Comparison of ENCODE assay signal across 7 mouse cellular contexts in genomic region chr7:80324816-80325119, GRCm38 (mm10). TPM values are rescaled to one million over a fixed set of nuclear protein-coding genes. Genes with fewer than 3 reads are reported as not detected.
DNase-seq lines count a peak whose midpoint lies in the region; ATAC-seq and TF ChIP-seq lines count a peak whose summit lies in the region.
"Not testable (repeated sequence)": the region's sequence is repeated elsewhere in the genome, so short reads cannot be mapped to it uniquely, and the experiment has no call there.

No protein-coding gene starts in this region.

- peak overlapping the region; percentile 74; the same call in 1 of the 2 replicates for H3K4me3 ChIP-seq in embryonic facial prominence, embryonic 10.5 days
- H3K4me3 ChIP-seq in forebrain, embryonic 15.5 days = peak overlapping the region; percentile 63; the same call in 1 of the 2 replicates
- not testable (repeated sequence) for H3K4me3 ChIP-seq in heart, embryonic 16.5 days (ENCODE audit: low read length); intestine, embryonic 16.5 days (ENCODE audit: low read length); lung, postnatal 0 days (ENCODE audit: low read depth, low read length)
- peak overlapping the region; percentile 74; the same call in 1 of the 2 replicates for H3K4me3 ChIP-seq in limb, embryonic 15.5 days
- 0 out of 2 replicates have a peak overlapping the region, but pooled peaks have one; percentile 62 for H3K4me3 ChIP-seq in neural tube, embryonic 13.5 days

- DNase-seq in embryonic facial prominence, embryonic 10.5 days (ENCODE audit: low spot score); lung, postnatal 0 days (ENCODE audit: low spot score): not testable (repeated sequence)

- not testable (repeated sequence) for H3K27me3 ChIP-seq in embryonic facial prominence, embryonic 10.5 days (replicated peaks; ENCODE audit: low read depth, poor library complexity, severe bottlenecking); forebrain, embryonic 15.5 days; heart, embryonic 16.5 days (ENCODE audit: control insufficient read depth, insufficient read depth, low read length); intestine, embryonic 16.5 days (replicated peaks; ENCODE audit: control insufficient read depth, insufficient read depth, low read length); limb, embryonic 15.5 days; lung, postnatal 0 days (replicated peaks; ENCODE audit: insufficient read depth, low read length); neural tube, embryonic 13.5 days

- H3K9ac ChIP-seq in forebrain, embryonic 15.5 days (replicated peaks); heart, embryonic 16.5 days (ENCODE audit: low read length); limb, embryonic 15.5 days; lung, postnatal 0 days (replicated peaks; ENCODE audit: low read depth); neural tube, embryonic 13.5 days: not testable (repeated sequence)
- peak overlapping the region; percentile 76; the same call in 1 of the 2 replicates for H3K9ac ChIP-seq in intestine, embryonic 16.5 days (ENCODE audit: low read depth, low read length)

- not testable (repeated sequence) for H3K27ac ChIP-seq in embryonic facial prominence, embryonic 10.5 days (replicated peaks)
- peak overlapping the region; percentile 94 for H3K27ac ChIP-seq in forebrain, embryonic 15.5 days (replicated peaks)
- H3K27ac ChIP-seq in heart, embryonic 16.5 days (ENCODE audit: low read length) = peak overlapping the region; percentile 91
- peak overlapping the region; percentile 92; the same call in 1 of the 2 replicates for H3K27ac ChIP-seq in intestine, embryonic 16.5 days (ENCODE audit: low read length)
- H3K27ac ChIP-seq in limb, embryonic 15.5 days = peak overlapping the region; percentile 93
- H3K27ac ChIP-seq in lung, postnatal 0 days (ENCODE audit: low read length) = peak overlapping the region; percentile 62; the same call in 1 of the 2 replicates
- peak overlapping the region; percentile 92 for H3K27ac ChIP-seq in neural tube, embryonic 13.5 days (replicated peaks)

- ATAC-seq in forebrain, embryonic 15.5 days (replicated peaks); heart, embryonic 16.5 days (replicated peaks; ENCODE audit: extremely low read depth, insufficient read depth, low FRiP score); intestine, embryonic 16.5 days; limb, embryonic 15.5 days (ENCODE audit: insufficient number of reproducible peaks, low FRiP score, low TSS enrichment, low read depth); lung, postnatal 0 days; neural tube, embryonic 13.5 days (ENCODE audit: low read depth): not testable (repeated sequence)

- 57% methylated on average over 5 of the region's 5 CpGs for WGBS in embryonic facial prominence, embryonic 10.5 days
- WGBS in forebrain, embryonic 15.5 days = 51% methylated on average over 5 of the region's 5 CpGs
- 57% methylated on average over 4 of the region's 5 CpGs for WGBS in heart, embryonic 16.5 days
- WGBS in intestine, embryonic 16.5 days = 39% methylated on average over 5 of the region's 5 CpGs
- WGBS in limb, embryonic 15.5 days = 38% methylated on average over 5 of the region's 5 CpGs
- WGBS in lung, postnatal 0 days = 41% methylated on average over 4 of the region's 5 CpGs
- WGBS in neural tube, embryonic 13.5 days = 66% methylated on average over 5 of the region's 5 CpGs

- not testable (repeated sequence) for TF ChIP-seq CTCF in lung, postnatal 0 days (IDR thresholded peaks at IDR 0.05)

- H3K36me3 ChIP-seq in embryonic facial prominence, embryonic 10.5 days (replicated peaks) = peaks cover 64% of the 10 kb centered on the region
- H3K36me3 ChIP-seq in forebrain, embryonic 15.5 days = peaks cover 46% of the 10 kb centered on the region
- peaks cover 35% of the 10 kb centered on the region for H3K36me3 ChIP-seq in heart, embryonic 16.5 days (ENCODE audit: control insufficient read depth, insufficient read depth)
- not testable (repeated sequence) for H3K36me3 ChIP-seq in intestine, embryonic 16.5 days (ENCODE audit: control insufficient read depth, insufficient read depth, low read length)
- peaks cover 60% of the 10 kb centered on the region for H3K36me3 ChIP-seq in limb, embryonic 15.5 days
- peaks cover 31% of the 10 kb centered on the region for H3K36me3 ChIP-seq in lung, postnatal 0 days (ENCODE audit: insufficient read depth, low read length)
- peaks cover 61% of the 10 kb centered on the region for H3K36me3 ChIP-seq in neural tube, embryonic 13.5 days

- peaks cover 16% of the 10 kb centered on the region for H3K4me1 ChIP-seq in embryonic facial prominence, embryonic 10.5 days
- H3K4me1 ChIP-seq in forebrain, embryonic 15.5 days = peaks cover 17% of the 10 kb centered on the region
- peaks cover 13% of the 10 kb centered on the region for H3K4me1 ChIP-seq in heart, embryonic 16.5 days (ENCODE audit: control insufficient read depth, insufficient read depth, low read length)
- peaks cover 13% of the 10 kb centered on the region for H3K4me1 ChIP-seq in intestine, embryonic 16.5 days (ENCODE audit: control insufficient read depth, insufficient read depth, low read length)
- peaks cover 18% of the 10 kb centered on the region for H3K4me1 ChIP-seq in limb, embryonic 15.5 days
- not testable (repeated sequence) for H3K4me1 ChIP-seq in lung, postnatal 0 days (ENCODE audit: insufficient read depth, low read depth, low read length)
- H3K4me1 ChIP-seq in neural tube, embryonic 13.5 days (replicated peaks) = peaks cover 29% of the 10 kb centered on the region

- not testable (repeated sequence) for H3K9me3 ChIP-seq in embryonic facial prominence, embryonic 10.5 days; forebrain, embryonic 15.5 days; heart, embryonic 16.5 days (replicated peaks; ENCODE audit: control insufficient read depth, low read length); intestine, embryonic 16.5 days (ENCODE audit: control insufficient read depth, low read length); limb, embryonic 15.5 days; lung, postnatal 0 days (ENCODE audit: low read length); neural tube, embryonic 13.5 days

- TF ChIP-seq EP300 in lung, postnatal 0 days (IDR thresholded peaks at IDR 0.05) = not testable (repeated sequence)

- 0 out of 2 replicates have a peak overlapping the region, but pooled peaks have one; percentile 65 for H3K4me2 ChIP-seq in forebrain, embryonic 15.5 days (replicated peaks)
- peak overlapping the region; percentile 84; the same call in 1 of the 2 replicates for H3K4me2 ChIP-seq in heart, embryonic 16.5 days (ENCODE audit: low read depth, low read length)
- H3K4me2 ChIP-seq in intestine, embryonic 16.5 days (ENCODE audit: low read depth, low read length); limb, embryonic 15.5 days; lung, postnatal 0 days (replicated peaks; ENCODE audit: low read depth, low read length): not testable (repeated sequence)
- H3K4me2 ChIP-seq in neural tube, embryonic 13.5 days = peak overlapping the region; percentile 82

RNA-seq across cellular contexts. Expression of gene Rccd1, which starts 0.5 kb away (rescaled TPM):
- 12.0 and 13.2 TPM in 2 replicates for polyA plus RNA-seq in embryonic facial prominence, embryonic 10.5 days (2016; fragmentation: Nextera tagmentation; extraction: Ambion mirVana)
- 13.5 and 14.6 TPM in 2 replicates for polyA plus RNA-seq in forebrain, embryonic 15.5 days (2015; fragmentation: Nextera tagmentation; extraction: Ambion mirVana)
- 6.5 and 7.6 TPM in 2 replicates for polyA plus RNA-seq in heart, embryonic 16.5 days (2015; fragmentation: Nextera tagmentation; extraction: Ambion mirVana)
- polyA plus RNA-seq in intestine, embryonic 16.5 days (2015; fragmentation: Nextera tagmentation; extraction: Ambion mirVana) = 7.9 and 8.3 TPM in 2 replicates
- polyA plus RNA-seq in limb, embryonic 15.5 days (2015; fragmentation: Nextera tagmentation; extraction: Ambion mirVana) = 8.0 and 9.5 TPM in 2 replicates
- polyA plus RNA-seq in lung, postnatal 0 days (2015; fragmentation: Nextera tagmentation; extraction: Ambion mirVana) = 3.4 and 3.8 TPM in 2 replicates
- polyA plus RNA-seq in neural tube, embryonic 13.5 days (2015; fragmentation: Nextera tagmentation; extraction: Ambion mirVana) = 12.6 and 15.6 TPM in 2 replicates

RNA-seq across cellular contexts. Expression of gene Unc45a, which starts 16.0 kb away (rescaled TPM):
- 51.3 and 53.3 TPM in 2 replicates for polyA plus RNA-seq in embryonic facial prominence, embryonic 10.5 days (2016; fragmentation: Nextera tagmentation; extraction: Ambion mirVana)
- polyA plus RNA-seq in forebrain, embryonic 15.5 days (2015; fragmentation: Nextera tagmentation; extraction: Ambion mirVana) = 48.2 and 54.3 TPM in 2 replicates
- 20.6 and 25.3 TPM in 2 replicates for polyA plus RNA-seq in heart, embryonic 16.5 days (2015; fragmentation: Nextera tagmentation; extraction: Ambion mirVana)
- 35.0 and 38.5 TPM in 2 replicates for polyA plus RNA-seq in intestine, embryonic 16.5 days (2015; fragmentation: Nextera tagmentation; extraction: Ambion mirVana)
- 51.4 and 51.7 TPM in 2 replicates for polyA plus RNA-seq in limb, embryonic 15.5 days (2015; fragmentation: Nextera tagmentation; extraction: Ambion mirVana)
- polyA plus RNA-seq in lung, postnatal 0 days (2015; fragmentation: Nextera tagmentation; extraction: Ambion mirVana) = 30.3 and 32.9 TPM in 2 replicates
- 61.3 and 61.7 TPM in 2 replicates for polyA plus RNA-seq in neural tube, embryonic 13.5 days (2015; fragmentation: Nextera tagmentation; extraction: Ambion mirVana)

RNA-seq across cellular contexts. Expression of gene Hddc3, which starts 18.1 kb away (rescaled TPM):
- 23.3 and 30.3 TPM in 2 replicates for polyA plus RNA-seq in embryonic facial prominence, embryonic 10.5 days (2016; fragmentation: Nextera tagmentation; extraction: Ambion mirVana)
- 23.0 and 25.4 TPM in 2 replicates for polyA plus RNA-seq in forebrain, embryonic 15.5 days (2015; fragmentation: Nextera tagmentation; extraction: Ambion mirVana)
- 20.1 and 20.7 TPM in 2 replicates for polyA plus RNA-seq in heart, embryonic 16.5 days (2015; fragmentation: Nextera tagmentation; extraction: Ambion mirVana)
- polyA plus RNA-seq in intestine, embryonic 16.5 days (2015; fragmentation: Nextera tagmentation; extraction: Ambion mirVana) = 15.1 and 18.7 TPM in 2 replicates
- 18.4 and 19.4 TPM in 2 replicates for polyA plus RNA-seq in limb, embryonic 15.5 days (2015; fragmentation: Nextera tagmentation; extraction: Ambion mirVana)
- 8.5 and 9.2 TPM in 2 replicates for polyA plus RNA-seq in lung, postnatal 0 days (2015; fragmentation: Nextera tagmentation; extraction: Ambion mirVana)
- polyA plus RNA-seq in neural tube, embryonic 13.5 days (2015; fragmentation: Nextera tagmentation; extraction: Ambion mirVana) = 22.0 and 24.7 TPM in 2 replicates

RNA-seq across cellular contexts. Expression of gene Prc1, which starts 30.5 kb away (rescaled TPM):
- 196 and 199 TPM in 2 replicates for polyA plus RNA-seq in embryonic facial prominence, embryonic 10.5 days (2016; fragmentation: Nextera tagmentation; extraction: Ambion mirVana)
- polyA plus RNA-seq in forebrain, embryonic 15.5 days (2015; fragmentation: Nextera tagmentation; extraction: Ambion mirVana) = 91.2 and 94.4 TPM in 2 replicates
- 138 and 164 TPM in 2 replicates for polyA plus RNA-seq in heart, embryonic 16.5 days (2015; fragmentation: Nextera tagmentation; extraction: Ambion mirVana)
- 101 and 102 TPM in 2 replicates for polyA plus RNA-seq in intestine, embryonic 16.5 days (2015; fragmentation: Nextera tagmentation; extraction: Ambion mirVana)
- 103 and 116 TPM in 2 replicates for polyA plus RNA-seq in limb, embryonic 15.5 days (2015; fragmentation: Nextera tagmentation; extraction: Ambion mirVana)
- 8.4 and 13.8 TPM in 2 replicates for polyA plus RNA-seq in lung, postnatal 0 days (2015; fragmentation: Nextera tagmentation; extraction: Ambion mirVana)
- polyA plus RNA-seq in neural tube, embryonic 13.5 days (2015; fragmentation: Nextera tagmentation; extraction: Ambion mirVana) = 38.3 and 48.2 TPM in 2 replicates

RNA-seq across cellular contexts. Expression of gene Man2a2, which starts 46.4 kb away (rescaled TPM):
- polyA plus RNA-seq in embryonic facial prominence, embryonic 10.5 days (2016; fragmentation: Nextera tagmentation; extraction: Ambion mirVana) = 20.2 and 21.0 TPM in 2 replicates
- polyA plus RNA-seq in forebrain, embryonic 15.5 days (2015; fragmentation: Nextera tagmentation; extraction: Ambion mirVana) = 19.2 and 20.3 TPM in 2 replicates
- 15.0 and 17.4 TPM in 2 replicates for polyA plus RNA-seq in heart, embryonic 16.5 days (2015; fragmentation: Nextera tagmentation; extraction: Ambion mirVana)
- 8.0 and 10.0 TPM in 2 replicates for polyA plus RNA-seq in intestine, embryonic 16.5 days (2015; fragmentation: Nextera tagmentation; extraction: Ambion mirVana)
- polyA plus RNA-seq in limb, embryonic 15.5 days (2015; fragmentation: Nextera tagmentation; extraction: Ambion mirVana) = 15.7 and 17.6 TPM in 2 replicates
- polyA plus RNA-seq in lung, postnatal 0 days (2015; fragmentation: Nextera tagmentation; extraction: Ambion mirVana) = 8.5 and 9.6 TPM in 2 replicates
- polyA plus RNA-seq in neural tube, embryonic 13.5 days (2015; fragmentation: Nextera tagmentation; extraction: Ambion mirVana) = 23.6 and 24.8 TPM in 2 replicates
